28 mouse cellular contexts compared by ENCODE assay signal in the genomic region with DNA sequence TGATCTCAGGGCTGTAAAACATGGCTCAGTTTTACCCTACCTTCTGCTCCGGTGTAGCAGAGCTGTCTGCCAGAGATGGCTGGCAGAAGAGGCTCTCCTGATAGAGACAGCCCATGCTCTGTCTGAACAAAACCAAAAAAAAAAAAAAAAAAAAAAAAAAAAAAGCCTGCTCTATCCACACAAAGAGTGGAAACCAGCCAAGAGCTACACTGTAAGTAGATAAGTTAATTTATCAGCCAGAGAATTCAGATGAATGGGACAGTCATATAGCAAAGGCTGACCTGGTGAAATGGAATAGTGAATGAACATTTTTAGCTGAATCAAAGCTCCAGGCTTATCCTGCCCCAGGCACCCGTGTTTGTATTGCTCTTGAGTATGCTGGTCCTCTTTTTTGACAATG.
DNase-seq lines count a peak whose midpoint lies in the region; ATAC-seq and TF ChIP-seq lines count a peak whose summit lies in the region.
"Had no signal": no experiment of that assay in that cellular context is flagged by ENCODE, and none has a peak within 500 bp of the region (broad histone marks: within the 10 kb centered on the region; RNA-seq: fewer than 3 reads in every experiment).

No protein-coding gene starts in this region.

- H3K27me3 ChIP-seq in forebrain, postnatal 0 days (ENCODE audit: insufficient read depth, low read length), result no peaks in the 10 kb centered on the region
- H3K27me3 ChIP-seq in forebrain, embryonic 14.5 days (replicated peaks; ENCODE audit: control insufficient read depth, insufficient read depth, low read length), result no peaks in the 10 kb centered on the region
- no peaks in the 10 kb centered on the region for H3K27me3 ChIP-seq in hindbrain, embryonic 14.5 days (ENCODE audit: control insufficient read depth, insufficient read depth, low read length)
- no peaks in the 10 kb centered on the region for H3K27me3 ChIP-seq in hindbrain, embryonic 12.5 days
- no peaks in the 10 kb centered on the region for H3K27me3 ChIP-seq in midbrain, embryonic 14.5 days (ENCODE audit: control insufficient read depth, insufficient read depth, low read length)
- H3K27me3 ChIP-seq in liver, embryonic 11.5 days (replicated peaks; ENCODE audit: control insufficient read depth, insufficient read depth, low read length), result no peaks in the 10 kb centered on the region
- H3K27me3 ChIP-seq: forebrain, embryonic 13.5 days; heart, embryonic 15.5 days; limb, embryonic 13.5 days; liver, embryonic 12.5 days; neural tube, embryonic 12.5 days had no signal

- H3K4me1 ChIP-seq in forebrain, postnatal 0 days (ENCODE audit: insufficient read depth), result 0 out of 2 replicates have a peak, but pooled peaks cover 3% of the 10 kb centered on the region
- peaks cover 5% of the 10 kb centered on the region; the same call in 1 of the 2 replicates for H3K4me1 ChIP-seq in forebrain, embryonic 14.5 days (ENCODE audit: control insufficient read depth, insufficient read depth, low read length)
- H3K4me1 ChIP-seq in hindbrain, embryonic 14.5 days (replicated peaks; ENCODE audit: control insufficient read depth, insufficient read depth, low read length), result peaks cover 5% of the 10 kb centered on the region; the same call in 1 of the 2 replicates
- 0 out of 2 replicates have a peak, but pooled peaks cover 4% of the 10 kb centered on the region for H3K4me1 ChIP-seq in hindbrain, embryonic 12.5 days
- 0 out of 2 replicates have a peak, but pooled peaks cover 4% of the 10 kb centered on the region for H3K4me1 ChIP-seq in midbrain, embryonic 14.5 days (ENCODE audit: control insufficient read depth, insufficient read depth, low read length)
- H3K4me1 ChIP-seq in liver, embryonic 11.5 days (replicated peaks; ENCODE audit: control insufficient read depth, insufficient read depth, low read length), result no peaks in the 10 kb centered on the region
- H3K4me1 ChIP-seq: heart, embryonic 15.5 days; liver, embryonic 12.5 days had no signal

- H3K4me3 ChIP-seq in forebrain, postnatal 0 days (ENCODE audit: low read depth, low read length), result no peak overlapping the region
- H3K4me3 ChIP-seq in forebrain, embryonic 14.5 days (ENCODE audit: low read depth, low read length), result no peak overlapping the region
- no peak overlapping the region for H3K4me3 ChIP-seq in hindbrain, embryonic 14.5 days (replicated peaks; ENCODE audit: low read length)
- no peak overlapping the region for H3K4me3 ChIP-seq in hindbrain, embryonic 12.5 days
- no peak overlapping the region for H3K4me3 ChIP-seq in midbrain, embryonic 14.5 days (replicated peaks; ENCODE audit: low read depth, low read length)
- no peak overlapping the region for H3K4me3 ChIP-seq in liver, embryonic 11.5 days (ENCODE audit: low read depth, low read length)
- H3K4me3 ChIP-seq: erythroblast, embryonic 14.5 days; forebrain, embryonic 13.5 days; heart, embryonic 15.5 days; limb, embryonic 13.5 days; liver, embryonic 12.5 days; neural tube, embryonic 12.5 days had no signal

- ATAC-seq in forebrain, postnatal 0 days, result peak; percentile 20; the same call in 1 of the 2 replicates
- ATAC-seq in forebrain, embryonic 14.5 days, result no peak
- ATAC-seq in hindbrain, embryonic 14.5 days (ENCODE audit: low FRiP score), result no peak
- ATAC-seq in hindbrain, embryonic 12.5 days (ENCODE audit: low FRiP score), result no peak
- ATAC-seq in midbrain, embryonic 14.5 days (ENCODE audit: low FRiP score, low TSS enrichment), result no peak
- ATAC-seq in liver, embryonic 11.5 days (replicated peaks; ENCODE audit: low FRiP score), result no peak
- ATAC-seq: forebrain, embryonic 13.5 days; intestine, embryonic 16.5 days; liver, embryonic 12.5 days; liver, postnatal 0 days; lung, postnatal 0 days had no signal

- no peaks in the 10 kb centered on the region for H3K9me3 ChIP-seq in forebrain, postnatal 0 days (ENCODE audit: low read length)
- no peaks in the 10 kb centered on the region for H3K9me3 ChIP-seq in forebrain, embryonic 14.5 days (replicated peaks; ENCODE audit: control insufficient read depth, low read length)
- no peaks in the 10 kb centered on the region for H3K9me3 ChIP-seq in hindbrain, embryonic 14.5 days (ENCODE audit: control insufficient read depth, low read length)
- H3K9me3 ChIP-seq in hindbrain, embryonic 12.5 days (replicated peaks), result no peaks in the 10 kb centered on the region
- no peaks in the 10 kb centered on the region for H3K9me3 ChIP-seq in midbrain, embryonic 14.5 days (ENCODE audit: control insufficient read depth, low read length)
- no peaks in the 10 kb centered on the region for H3K9me3 ChIP-seq in liver, embryonic 11.5 days (ENCODE audit: control insufficient read depth, low read length)
- H3K9me3 ChIP-seq: forebrain, embryonic 13.5 days; heart, embryonic 15.5 days; liver, embryonic 12.5 days; neural tube, embryonic 12.5 days had no signal

- no peaks in the 10 kb centered on the region for H3K36me3 ChIP-seq in forebrain, postnatal 0 days (ENCODE audit: insufficient read depth)
- H3K36me3 ChIP-seq in forebrain, embryonic 14.5 days (ENCODE audit: control insufficient read depth, insufficient read depth, low read length), result no peaks in the 10 kb centered on the region
- H3K36me3 ChIP-seq in hindbrain, embryonic 14.5 days (replicated peaks; ENCODE audit: control insufficient read depth, insufficient read depth), result no peaks in the 10 kb centered on the region
- no peaks in the 10 kb centered on the region for H3K36me3 ChIP-seq in hindbrain, embryonic 12.5 days
- no peaks in the 10 kb centered on the region for H3K36me3 ChIP-seq in midbrain, embryonic 14.5 days (ENCODE audit: control insufficient read depth, insufficient read depth, low read length)
- H3K36me3 ChIP-seq in liver, embryonic 11.5 days (ENCODE audit: control insufficient read depth, insufficient read depth, low read length), result no peaks in the 10 kb centered on the region
- H3K36me3 ChIP-seq: heart, embryonic 15.5 days; limb, embryonic 13.5 days; liver, embryonic 12.5 days; neural tube, embryonic 12.5 days had no signal

- TF ChIP-seq CTCF in forebrain, postnatal 0 days (IDR thresholded peaks at IDR 0.05; ENCODE audit: low read depth), result no peak

- H3K27ac ChIP-seq in forebrain, postnatal 0 days (ENCODE audit: low read depth, low read length), result no peak overlapping the region
- no peak overlapping the region for H3K27ac ChIP-seq in forebrain, embryonic 14.5 days (ENCODE audit: low read depth, low read length)
- H3K27ac ChIP-seq in hindbrain, embryonic 14.5 days, result peak overlapping the region; percentile 52; the same call in 1 of the 2 replicates
- H3K27ac ChIP-seq in hindbrain, embryonic 12.5 days, result no peak overlapping the region
- H3K27ac ChIP-seq in midbrain, embryonic 14.5 days (replicated peaks; ENCODE audit: low read depth, low read length), result no peak overlapping the region
- H3K27ac ChIP-seq in liver, embryonic 11.5 days (ENCODE audit: low read depth, low read length), result no peak overlapping the region
- H3K27ac ChIP-seq: forebrain, embryonic 13.5 days; heart, embryonic 15.5 days; limb, embryonic 13.5 days; liver, embryonic 12.5 days; macrophage; neural tube, embryonic 12.5 days; stomach, postnatal 0 days had no signal

- WGBS in forebrain, postnatal 0 days, result 31% methylated on average over 2 of the region's 2 CpGs
- 58% methylated on average over 2 of the region's 2 CpGs for WGBS in forebrain, embryonic 14.5 days
- 54% methylated on average over 2 of the region's 2 CpGs for WGBS in hindbrain, embryonic 14.5 days
- 68% methylated on average over 2 of the region's 2 CpGs for WGBS in hindbrain, embryonic 12.5 days
- 59% methylated on average over 2 of the region's 2 CpGs for WGBS in midbrain, embryonic 14.5 days
- 60% methylated on average over 2 of the region's 2 CpGs for WGBS in liver, embryonic 11.5 days

- H3K4me2 ChIP-seq in forebrain, postnatal 0 days (ENCODE audit: low read depth), result no peak overlapping the region
- no peak overlapping the region for H3K4me2 ChIP-seq in forebrain, embryonic 14.5 days (ENCODE audit: low read length)
- no peak overlapping the region for H3K4me2 ChIP-seq in hindbrain, embryonic 14.5 days (replicated peaks)
- no peak overlapping the region for H3K4me2 ChIP-seq in hindbrain, embryonic 12.5 days (replicated peaks)
- no peak overlapping the region for H3K4me2 ChIP-seq in midbrain, embryonic 14.5 days (ENCODE audit: low read length)
- H3K4me2 ChIP-seq in liver, embryonic 11.5 days, result no peak overlapping the region
- H3K4me2 ChIP-seq: forebrain, embryonic 13.5 days; heart, embryonic 15.5 days; limb, embryonic 13.5 days; liver, embryonic 12.5 days; neural tube, embryonic 12.5 days had no signal

- no peak overlapping the region for H3K9ac ChIP-seq in forebrain, postnatal 0 days
- no peak overlapping the region for H3K9ac ChIP-seq in forebrain, embryonic 14.5 days (ENCODE audit: low read length)
- H3K9ac ChIP-seq in hindbrain, embryonic 14.5 days, result no peak overlapping the region
- no peak overlapping the region for H3K9ac ChIP-seq in hindbrain, embryonic 12.5 days
- H3K9ac ChIP-seq in midbrain, embryonic 14.5 days (replicated peaks; ENCODE audit: low read length), result no peak overlapping the region
- no peak overlapping the region for H3K9ac ChIP-seq in liver, embryonic 11.5 days (ENCODE audit: low read depth, low read length)
- H3K9ac ChIP-seq: forebrain, embryonic 13.5 days; heart, embryonic 15.5 days; limb, embryonic 13.5 days; liver, embryonic 12.5 days; liver, postnatal 0 days; neural tube, embryonic 12.5 days had no signal

- DNase-seq in forebrain, postnatal 0 days, result no peak
- DNase-seq in forebrain, embryonic 14.5 days (ENCODE audit: low spot score), result no peak
- DNase-seq in hindbrain, embryonic 14.5 days (ENCODE audit: low spot score), result no peak
- DNase-seq in MN1 (ENCODE audit: low spot score), result peak; percentile 86
- DNase-seq in midbrain, embryonic 14.5 days, result peak; percentile 50
- no peak for DNase-seq in liver, embryonic 11.5 days (ENCODE audit: low spot score)
- DNase-seq in kidney, postnatal 36 days, result no peak
- DNase-seq: adrenal gland, postnatal 25 days; cerebellum, adult 18-20 months; cerebellum, postnatal 10 days; kidney, adult 9 months; kidney, postnatal 25 days; liver, postnatal 0 days; right cerebral cortex, adult 18-20 months; right cerebral cortex, postnatal 4 days; thymus, adult 18-20 months; thymus, postnatal 25 days had no signal

Comparison
In these comparisons a context has a peak if more than half of its experiments do, and no peak if none do; other contexts are left out.
1. DNase-seq: peak in MN1 (single experiment) and midbrain, embryonic 14.5 days (single experiment); none in forebrain, postnatal 0 days (single experiment), forebrain, embryonic 14.5 days (single experiment), hindbrain, embryonic 14.5 days (single experiment), liver, embryonic 11.5 days (single experiment) and kidney, postnatal 36 days (0 of 2).